Mouse (Mus musculus) embryonic facial prominence, embryonic 12.5 days (tissue): ENCODE measurements around the gene Gm49383. TPM values are rescaled to one million over a fixed set of nuclear protein-coding genes. Genes with fewer than 3 reads are reported as not detected.

Experiments used
- ATAC-seq: fragments of 200-750 bp; cut with Nextera tagmentation; 2 replicates; pipeline ENCODE4 v1.8.0; 2017; ENCODE audit not compliant: insufficient number of reproducible peaks, insufficient read depth, low FRiP score, low TSS enrichment
- H3K27ac ChIP-seq: fragments of 300-500 bp; sonication (generic); 2 replicates; pipeline ENCODE4 v1.5.1; 2016; ENCODE audit warnings: mild to moderate bottlenecking
- H3K27me3 ChIP-seq: fragments of 300-500 bp; sonication (generic); 2 replicates; pipeline ENCODE4 v1.6.1; 2016; ENCODE audit warnings: mild to moderate bottlenecking, moderate library complexity
- H3K36me3 ChIP-seq: fragments of 300-500 bp; sonication (generic); 2 replicates; pipeline ENCODE4 v1.6.1; 2016; ENCODE audit warnings: mild to moderate bottlenecking
- H3K4me1 ChIP-seq: fragments of 300-500 bp; sonication (generic); 2 replicates; pipeline ENCODE4 v1.6.1; 2016
- H3K4me2 ChIP-seq: fragments of 300-500 bp; sonication (generic); replicated peaks from 2 replicates; pipeline ENCODE4 v1.6.1; 2016; ENCODE audit warnings: mild to moderate bottlenecking, moderate library complexity
- H3K4me3 ChIP-seq: fragments of 300-500 bp; sonication (generic); 2 replicates; pipeline ENCODE4 v1.5.1; 2016; ENCODE audit warnings: mild to moderate bottlenecking
- H3K9ac ChIP-seq: fragments of 300-500 bp; sonication (generic); 2 replicates; pipeline ENCODE4 v1.6.1; 2016; ENCODE audit warnings: mild to moderate bottlenecking, moderate library complexity
- H3K9me3 ChIP-seq: fragments of 300-500 bp; sonication (generic); 2 replicates; pipeline ENCODE4 v1.6.1; 2016; ENCODE audit warnings: mild to moderate bottlenecking, moderate library complexity
- WGBS: fragments of 180-500 bp; shearing (Covaris S2); methylation state at CpG from one replicate; pipeline ENCODE4 v1.1.7; 2016; 5-methylcytosine and 5-hydroxymethylcytosine counted together
- microRNA-seq: library from miRNA; unstranded; fragments of <30 nt; microRNA quantifications from one replicate; pipeline ENCODE4, GENCODE M21; 2017
- polyA plus RNA-seq: library from polyadenylated mRNA; unstranded; fragments of >200 nt; fragmentation: Nextera tagmentation; extraction: Ambion mirVana; gene quantifications from 2 replicates; pipeline ENCODE4 v1.2.1, GENCODE M21; 2016

Gene Gm49383
- polyA plus RNA-seq, 1 experiment from 2014 or later = 31.3 TPM

DNA sequence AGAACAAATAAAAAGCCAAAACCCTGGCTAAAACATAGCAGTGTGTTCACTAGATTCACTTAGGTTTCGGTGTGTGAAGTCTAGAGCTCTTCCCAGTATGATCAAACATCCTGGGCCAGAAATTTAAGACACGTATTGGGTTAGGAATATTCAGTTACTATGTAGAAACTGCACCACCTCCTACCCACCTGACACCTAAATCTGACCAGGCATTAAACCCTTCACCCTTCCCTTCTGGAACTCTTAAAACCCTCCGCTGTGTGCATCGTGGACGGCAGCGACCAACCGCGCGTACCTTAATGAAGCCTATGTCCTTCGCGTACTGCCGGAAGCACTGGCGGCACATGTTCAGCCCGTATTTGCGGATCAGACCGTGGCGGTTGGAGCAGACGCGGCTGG lies 38.5 kb downstream of the Gm49383 start:
- peak overlapping the region; percentile 71 for H3K4me2 ChIP-seq
- H3K9ac ChIP-seq = peak overlapping the region; percentile 91
- H3K9me3 ChIP-seq = no peaks in the 10 kb centered on the region
- H3K27ac ChIP-seq = peak overlapping the region; percentile 93
- no peak for ATAC-seq
- peaks cover 4% of the 10 kb centered on the region for H3K4me1 ChIP-seq
- no peaks in the 10 kb centered on the region for H3K27me3 ChIP-seq
- peaks cover 20% of the 10 kb centered on the region for H3K36me3 ChIP-seq
- WGBS = 1% methylated on average over 19 of the region's 19 CpGs
- peak overlapping the region; percentile 75 for H3K4me3 ChIP-seq

DNA sequence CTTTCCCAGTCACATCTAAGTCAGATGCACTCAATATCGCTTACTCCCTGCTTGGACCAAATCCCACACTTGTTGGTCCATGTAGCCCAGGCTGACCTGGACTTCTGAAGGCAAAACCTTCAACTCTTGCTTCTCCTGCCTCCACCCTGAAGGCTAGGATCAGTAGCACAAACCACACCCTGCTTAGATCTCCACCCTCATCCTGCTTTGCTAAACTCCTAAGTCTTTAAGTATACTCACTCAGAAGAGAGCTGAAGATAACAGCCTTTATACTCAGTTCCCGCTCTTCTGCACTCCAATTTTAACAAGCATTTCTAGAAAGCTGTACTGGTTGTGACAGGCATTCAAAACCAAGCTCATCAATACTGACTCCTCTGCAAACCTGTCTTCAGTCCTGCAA lies 39.8 kb downstream of the Gm49383 start:
- peaks cover 20% of the 10 kb centered on the region for H3K36me3 ChIP-seq
- no peaks in the 10 kb centered on the region for H3K9me3 ChIP-seq
- ATAC-seq = no peak
- no peak overlapping the region for H3K27ac ChIP-seq
- peaks cover 4% of the 10 kb centered on the region for H3K4me1 ChIP-seq
- 97% methylated on average over 2 of the region's 2 CpGs for WGBS
- H3K27me3 ChIP-seq = no peaks in the 10 kb centered on the region
- no peak overlapping the region for H3K4me2 ChIP-seq
- no peak overlapping the region for H3K4me3 ChIP-seq
- H3K9ac ChIP-seq = no peak overlapping the region

DNA sequence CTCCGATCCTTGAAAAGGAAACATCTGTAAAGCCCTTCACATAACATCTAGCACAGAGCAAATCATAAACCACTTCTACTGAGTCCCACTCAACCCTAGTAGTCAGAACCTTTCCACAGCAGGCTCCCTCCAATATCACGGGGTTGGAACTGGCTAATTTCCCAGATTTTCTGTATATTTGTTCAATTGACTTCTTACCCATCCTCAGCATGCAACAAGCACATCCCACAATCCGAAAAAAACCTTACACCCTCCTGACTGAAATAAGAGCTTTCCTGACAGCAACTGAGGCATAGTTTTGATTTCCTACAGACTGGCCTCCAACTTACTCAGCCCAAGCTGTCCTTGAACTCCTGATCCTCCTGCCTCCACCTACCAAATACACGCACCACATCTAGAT lies 40.5 kb downstream of the Gm49383 start:
- no peak for ATAC-seq
- H3K27ac ChIP-seq = no peak overlapping the region
- H3K9ac ChIP-seq = no peak overlapping the region
- peaks cover 4% of the 10 kb centered on the region for H3K4me1 ChIP-seq
- no peaks in the 10 kb centered on the region for H3K27me3 ChIP-seq
- H3K4me3 ChIP-seq = no peak overlapping the region
- H3K36me3 ChIP-seq = peaks cover 20% of the 10 kb centered on the region
- 86% methylated on average over 4 of the region's 4 CpGs for WGBS
- H3K4me2 ChIP-seq = no peak overlapping the region
- H3K9me3 ChIP-seq = no peaks in the 10 kb centered on the region

DNA sequence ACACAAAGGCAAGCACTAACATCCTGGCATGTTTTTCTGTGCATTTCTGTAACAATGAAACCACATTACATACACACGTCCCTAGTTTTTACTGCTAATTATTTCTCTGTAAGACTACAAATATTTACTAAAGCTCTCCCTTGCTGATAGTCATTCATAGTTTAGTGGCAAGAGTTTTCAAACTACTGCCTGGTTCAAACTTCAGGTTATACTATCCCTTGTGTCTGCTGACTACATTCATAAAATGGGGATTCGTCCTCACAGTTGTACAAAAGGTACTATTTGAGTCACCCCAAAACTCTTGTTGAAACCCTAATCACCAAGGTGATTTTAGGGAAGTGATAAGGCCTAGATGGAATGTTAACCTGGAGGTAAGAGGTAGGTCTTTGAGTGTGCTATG lies 41.0 kb downstream of the Gm49383 start:
- Histone ChIP-seq H3K4me2 (no peak overlapping the region), H3K9ac (no peak overlapping the region), H3K4me3 (no peak overlapping the region), H3K9me3 (no peaks in the 10 kb centered on the region), H3K27me3 (no peaks in the 10 kb centered on the region), H3K36me3 (peaks cover 20% of the 10 kb centered on the region), H3K4me1 (peaks cover 4% of the 10 kb centered on the region), H3K27ac (no peak overlapping the region)
- WGBS = 86% methylated on average over 2 of the region's 2 CpGs
- ATAC-seq = no peak

DNA sequence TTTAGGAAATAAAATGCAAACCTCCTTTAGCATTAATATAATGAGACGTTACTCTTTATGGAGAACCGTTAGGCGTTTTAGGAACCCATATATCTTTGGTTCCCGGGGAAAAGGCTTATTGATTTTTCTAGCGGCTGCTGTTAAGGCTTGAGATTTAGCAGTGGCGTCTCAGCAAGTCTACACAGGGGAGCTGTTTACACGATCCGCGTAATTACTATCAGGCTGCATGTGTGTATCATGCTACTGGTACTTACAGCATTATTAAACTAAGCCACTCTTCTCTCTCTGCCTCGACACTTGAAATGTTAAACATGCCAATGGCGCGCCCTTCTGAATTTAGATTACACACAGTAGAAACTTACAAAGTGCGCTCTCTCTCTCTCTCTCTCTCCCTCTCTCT lies 46.9 kb downstream of the Gm49383 start:
- WGBS = 82% methylated on average over 13 of the region's 13 CpGs
- Histone ChIP-seq H3K27ac (no peak overlapping the region), H3K4me3 (no peak overlapping the region), H3K9ac (no peak overlapping the region), H3K4me2 (no peak overlapping the region), H3K36me3 (no peaks in the 10 kb centered on the region), H3K4me1 (no peaks in the 10 kb centered on the region), H3K9me3 (no peaks in the 10 kb centered on the region), H3K27me3 (no peaks in the 10 kb centered on the region)
- ATAC-seq = no peak

DNA sequence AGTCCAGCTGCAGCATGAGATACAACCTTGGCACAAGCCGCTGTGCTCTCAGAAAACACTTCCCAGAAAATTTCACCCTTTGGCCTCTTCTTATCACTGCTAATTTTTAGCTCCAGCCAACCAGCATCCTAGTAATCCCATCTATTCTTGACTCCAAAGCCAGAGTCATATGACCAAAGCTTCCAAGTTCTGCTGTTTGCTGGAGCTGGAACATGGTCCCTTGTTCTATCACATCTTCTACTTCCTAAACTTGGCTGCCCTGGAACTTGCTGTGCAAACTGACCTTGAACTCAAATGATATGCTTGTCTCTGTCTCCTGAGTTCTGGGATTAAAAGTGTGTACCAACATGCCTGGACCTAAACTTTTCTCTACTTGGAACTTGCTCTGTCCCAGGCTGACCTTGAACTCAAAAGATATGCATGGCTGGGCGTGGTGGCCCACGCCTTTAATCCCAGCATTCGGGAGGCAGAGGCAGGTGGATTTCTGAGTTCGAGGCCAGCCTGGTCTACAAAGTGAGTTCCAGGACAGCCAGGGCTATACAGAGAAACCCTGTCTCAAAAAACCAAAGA lies 49.7 kb downstream of the Gm49383 start:
- 89% methylated on average over 5 of the region's 5 CpGs for WGBS
- H3K9ac ChIP-seq = no peak overlapping the region
- H3K27ac ChIP-seq = no peak overlapping the region
- no peaks in the 10 kb centered on the region for H3K4me1 ChIP-seq
- H3K36me3 ChIP-seq = no peaks in the 10 kb centered on the region
- no peak overlapping the region for H3K4me3 ChIP-seq
- ATAC-seq = no peak
- H3K4me2 ChIP-seq = no peak overlapping the region
- no peaks in the 10 kb centered on the region for H3K9me3 ChIP-seq
- no peaks in the 10 kb centered on the region for H3K27me3 ChIP-seq

DNA sequence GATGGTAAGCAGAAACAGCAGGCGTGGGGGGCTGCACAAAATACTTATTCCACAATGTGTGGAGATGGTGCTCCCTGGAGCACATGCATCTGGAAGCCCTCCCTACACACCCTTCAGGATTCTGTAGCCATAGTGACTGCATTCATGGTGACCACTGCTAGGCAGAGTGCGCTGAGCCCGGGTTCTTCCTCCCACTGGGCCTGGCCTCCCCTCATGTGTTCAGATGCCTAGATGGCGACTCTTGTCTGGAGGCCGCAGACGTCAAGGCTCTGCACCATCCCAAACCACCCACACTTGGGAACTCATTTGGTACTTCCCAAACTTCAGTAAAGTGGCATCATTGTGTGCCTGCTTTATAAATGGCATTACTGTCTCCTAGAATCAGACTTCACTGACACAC lies 53.4 kb downstream of the Gm49383 start:
- H3K27ac ChIP-seq = no peak overlapping the region
- no peaks in the 10 kb centered on the region for H3K9me3 ChIP-seq
- H3K27me3 ChIP-seq = no peaks in the 10 kb centered on the region
- no peak overlapping the region for H3K4me2 ChIP-seq
- no peaks in the 10 kb centered on the region for H3K36me3 ChIP-seq
- no peak overlapping the region for H3K9ac ChIP-seq
- no peaks in the 10 kb centered on the region for H3K4me1 ChIP-seq
- WGBS = 71% methylated on average over 6 of the region's 6 CpGs
- H3K4me3 ChIP-seq = no peak overlapping the region
- ATAC-seq = no peak

DNA sequence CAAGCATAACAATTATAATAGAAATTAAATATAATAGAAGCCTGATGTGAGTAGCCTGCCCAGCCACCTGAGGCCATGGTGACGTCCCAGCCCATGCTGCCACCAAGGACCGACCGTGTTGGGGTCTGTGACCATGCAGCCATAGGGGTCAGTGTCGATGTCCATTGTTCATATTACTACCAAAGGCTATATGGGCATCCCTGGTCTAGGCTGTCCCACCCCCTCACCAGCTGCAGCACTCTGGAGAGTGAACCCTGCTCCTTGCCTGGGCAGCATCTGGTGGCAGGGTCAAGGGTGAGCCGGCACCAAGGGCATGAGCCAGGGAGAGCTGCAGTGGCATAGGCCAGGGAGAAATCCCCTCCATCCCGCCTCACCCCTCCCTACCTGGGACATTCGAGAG lies 57.1 kb downstream of the Gm49383 start:
- Histone ChIP-seq H3K4me1 (no peaks in the 10 kb centered on the region), H3K9ac (no peak overlapping the region), H3K27me3 (no peaks in the 10 kb centered on the region), H3K36me3 (no peaks in the 10 kb centered on the region), H3K4me3 (no peak overlapping the region), H3K27ac (no peak overlapping the region), H3K4me2 (no peak overlapping the region), H3K9me3 (no peaks in the 10 kb centered on the region)
- no peak for ATAC-seq
- whole genome bisulfite sequencing = 81% methylated on average over 7 of the region's 7 CpGs

DNA sequence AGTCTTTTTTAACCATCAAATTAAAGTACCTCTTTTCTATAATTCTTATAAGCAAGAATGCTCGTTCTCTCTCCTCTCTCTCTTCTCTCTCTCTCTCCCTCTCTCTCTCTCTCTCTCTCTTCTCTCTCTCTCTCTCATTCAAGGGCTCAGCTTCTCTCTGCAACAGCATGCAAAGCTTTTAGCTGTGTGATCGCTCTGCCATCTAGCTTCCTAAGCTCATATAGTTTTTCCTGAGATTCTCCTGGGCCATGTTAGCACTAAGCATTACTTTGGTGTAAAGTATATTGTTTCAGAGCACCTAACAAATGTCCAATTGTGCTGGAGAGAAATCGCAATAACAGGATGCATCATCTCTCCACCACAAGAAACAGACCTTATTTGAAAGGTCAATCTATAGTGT lies 57.7 kb downstream of the Gm49383 start:
- no peaks in the 10 kb centered on the region for H3K36me3 ChIP-seq
- no peak overlapping the region for H3K9ac ChIP-seq
- H3K4me1 ChIP-seq = no peaks in the 10 kb centered on the region
- H3K4me2 ChIP-seq = no peak overlapping the region
- H3K27me3 ChIP-seq = no peaks in the 10 kb centered on the region
- 83% methylated on average over 3 of the region's 3 CpGs for WGBS
- H3K9me3 ChIP-seq = no peaks in the 10 kb centered on the region
- no peak overlapping the region for H3K27ac ChIP-seq
- H3K4me3 ChIP-seq = no peak overlapping the region
- ATAC-seq = no peak

Small RNA genes lying within 50 kb of the gene (microRNA-seq; reads per million reads assigned to microRNA genes)
- gene Gm47287 (not detected), gene Gm47295 (0.91 reads per million)

Other genes with a start within 250 kb of the Gm49383 start
- 1,602 and 1,617 TPM in 2 replicates for gene Rps29, start 37.9 kb downstream of the Gm49383 start, polyA plus RNA-seq
- 23.6 and 23.9 TPM in 2 replicates for gene Lrr1, start 28.3 kb downstream of the Gm49383 start, polyA plus RNA-seq
- 491 and 498 TPM in 2 replicates for gene Rpl36al, start 13.0 kb downstream of the Gm49383 start, polyA plus RNA-seq
- gene Mgat2, start 12.9 kb downstream of the Gm49383 start, polyA plus RNA-seq = 56.9 TPM in 2 replicates
- gene Dnaaf2, start 1.3 kb upstream of the Gm49383 start, polyA plus RNA-seq = 14.6 and 15.0 TPM in 2 replicates
- gene Gm49384, start 7.2 kb upstream of the Gm49383 start, polyA plus RNA-seq = 29.7 and 37.8 TPM in 2 replicates
- gene Pole2, start 31.1 kb upstream of the Gm49383 start, polyA plus RNA-seq = 25.8 and 26.7 TPM in 2 replicates
- 5.6 and 7.5 TPM in 2 replicates for gene Klhdc1, start 44.1 kb upstream of the Gm49383 start, polyA plus RNA-seq
- 199 and 203 TPM in 2 replicates for gene Klhdc2, start 99.6 kb upstream of the Gm49383 start, polyA plus RNA-seq
- 94.1 and 95.4 TPM in 2 replicates for gene Nemf, start 160.1 kb upstream of the Gm49383 start, polyA plus RNA-seq
- 68.5 and 72.2 TPM in 2 replicates for gene Arf6, start 175.0 kb upstream of the Gm49383 start, polyA plus RNA-seq
- 2.4 and 3.7 TPM in 2 replicates for gene Gm9887, start 175.4 kb upstream of the Gm49383 start, polyA plus RNA-seq